Mouse (Mus musculus): Measurements from ENCODE around the gene Pde6b. TPM values are rescaled to one million over a fixed set of nuclear protein-coding genes. Genes with fewer than 3 reads are reported as not detected.

Gene Pde6b
- polyA plus RNA-seq, 1 experiment from 2014 or later = 0.35 TPM

- Histone ChIP-seq H3K36me3 (peaks cover 74% of the 10 kb centered on the region), H3K27me3 (no peaks in the 10 kb centered on the region), H3K4me2 (replicated peaks) (no peak overlapping the region), H3K27ac (no peak overlapping the region), H3K4me3 (no peak overlapping the region), H3K9me3 (replicated peaks) (no peaks in the 10 kb centered on the region), H3K4me1 (no peaks in the 10 kb centered on the region), H3K9ac (no peak overlapping the region)
- ATAC-seq (ENCODE audit: low FRiP score) = no peak
- 93% methylated on average over 3 of the region's 3 CpGs for WGBS
Measured at GRCm38 (mm10) chr5:108475977-108476376, 87.8 kb downstream of the Pde6b start.

Other genes starting within 250 kb of the Pde6b start
- gene Dr1, start 119.5 kb upstream of the Pde6b start, polyA plus RNA-seq (2016; fragmentation: Nextera tagmentation; extraction: Ambion mirVana) = 46.7 and 51.4 TPM in 2 replicates
- gene Pigg, start 75.8 kb upstream of the Pde6b start, polyA plus RNA-seq (2016; fragmentation: Nextera tagmentation; extraction: Ambion mirVana) = 6.7 and 7.0 TPM in 2 replicates
- gene Gm42517, start 20.5 kb upstream of the Pde6b start, polyA plus RNA-seq (2016; fragmentation: Nextera tagmentation; extraction: Ambion mirVana) = 0.14 and 0.40 TPM in 2 replicates
- 393 and 437 TPM in 2 replicates for gene Atp5k, start 46.1 kb downstream of the Pde6b start, polyA plus RNA-seq (2016; fragmentation: Nextera tagmentation; extraction: Ambion mirVana)
- gene Mfsd7a, start 60.5 kb downstream of the Pde6b start, polyA plus RNA-seq (2016; fragmentation: Nextera tagmentation; extraction: Ambion mirVana) = 0.12 and 0.13 TPM in 2 replicates
- 39.5 and 42.6 TPM in 2 replicates for gene Pcgf3, start 72.8 kb downstream of the Pde6b start, polyA plus RNA-seq (2016; fragmentation: Nextera tagmentation; extraction: Ambion mirVana)
- 23.7 and 24.9 TPM in 2 replicates for gene Cplx1, start 161.6 kb downstream of the Pde6b start, polyA plus RNA-seq (2016; fragmentation: Nextera tagmentation; extraction: Ambion mirVana)
- 54.3 and 63.2 TPM in 2 replicates for gene Gak, start 241.4 kb downstream of the Pde6b start, polyA plus RNA-seq (2016; fragmentation: Nextera tagmentation; extraction: Ambion mirVana)
- gene Tmem175, start 241.4 kb downstream of the Pde6b start, polyA plus RNA-seq (2016; fragmentation: Nextera tagmentation; extraction: Ambion mirVana) = 21.6 and 22.3 TPM in 2 replicates

All from hindbrain, embryonic 12.5 days (tissue).